Mouse (Mus musculus): ENCODE data around the gene Phf5a.
"Not testable (repeated sequence)": the region's sequence is repeated elsewhere in the genome, so short reads cannot be mapped to it uniquely, and the experiment has no call there.

The Phf5a gene

DNA sequence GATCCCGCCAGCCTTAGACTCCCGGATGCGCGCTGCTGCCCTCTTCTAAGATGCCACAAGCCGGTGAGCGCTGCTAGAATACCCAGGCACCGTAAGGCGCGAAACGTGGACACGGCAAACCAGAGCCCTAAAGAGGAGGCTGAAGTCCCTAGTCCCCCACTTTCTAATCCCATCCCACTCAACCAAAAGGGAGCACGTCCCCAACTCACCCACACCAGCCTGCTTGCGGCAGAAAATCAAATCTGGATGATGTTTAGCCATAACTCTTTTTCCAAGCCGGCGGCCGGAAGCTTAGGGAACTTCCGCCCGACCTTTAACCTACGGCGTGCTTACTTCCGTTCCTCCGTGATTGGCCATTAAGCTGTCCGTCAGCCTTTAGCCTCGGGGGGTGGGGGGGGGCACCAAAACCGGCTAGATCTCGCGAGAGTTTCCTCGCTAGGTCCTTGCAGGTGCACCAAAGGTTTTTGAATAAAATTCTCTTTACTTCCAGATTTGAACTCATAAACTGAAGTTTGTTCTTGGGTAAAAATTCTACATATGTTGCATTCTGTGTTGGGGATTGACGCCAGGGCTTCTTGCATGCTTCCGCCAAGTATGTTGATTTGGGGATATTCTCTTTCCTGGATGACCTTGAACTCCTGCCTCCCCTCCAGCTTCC, at the start of gene Phf5a:
Phf5a (minus strand) TSS at position 308 of the 658 bp plus-strand sequence.
- peak; percentile 81 to 90 for DNase-seq (ENCODE audit: low spot score in 2 of 2)

DNA sequence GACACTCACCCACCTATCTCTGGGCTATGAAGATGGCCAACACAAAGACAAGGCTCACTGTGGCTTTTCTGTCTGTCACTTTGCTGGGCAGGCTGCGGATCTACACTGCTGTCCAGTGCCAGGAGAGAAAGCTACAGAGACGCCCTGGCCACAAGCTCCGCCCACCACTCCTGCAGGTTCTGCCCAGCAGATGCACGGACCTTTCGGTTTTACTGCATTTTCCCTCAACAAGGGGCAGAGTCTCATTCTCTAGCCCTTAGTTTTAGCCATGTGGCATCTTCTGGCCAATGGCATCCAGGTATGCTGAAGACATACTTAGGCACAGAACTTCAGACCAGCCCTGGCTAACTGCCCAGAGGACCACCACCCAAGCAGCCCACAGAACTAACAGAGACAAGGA, 49.5 kb upstream of the Phf5a start:
- DNase-seq (ENCODE audit: low spot score in 2 of 2) = no peak

DNA sequence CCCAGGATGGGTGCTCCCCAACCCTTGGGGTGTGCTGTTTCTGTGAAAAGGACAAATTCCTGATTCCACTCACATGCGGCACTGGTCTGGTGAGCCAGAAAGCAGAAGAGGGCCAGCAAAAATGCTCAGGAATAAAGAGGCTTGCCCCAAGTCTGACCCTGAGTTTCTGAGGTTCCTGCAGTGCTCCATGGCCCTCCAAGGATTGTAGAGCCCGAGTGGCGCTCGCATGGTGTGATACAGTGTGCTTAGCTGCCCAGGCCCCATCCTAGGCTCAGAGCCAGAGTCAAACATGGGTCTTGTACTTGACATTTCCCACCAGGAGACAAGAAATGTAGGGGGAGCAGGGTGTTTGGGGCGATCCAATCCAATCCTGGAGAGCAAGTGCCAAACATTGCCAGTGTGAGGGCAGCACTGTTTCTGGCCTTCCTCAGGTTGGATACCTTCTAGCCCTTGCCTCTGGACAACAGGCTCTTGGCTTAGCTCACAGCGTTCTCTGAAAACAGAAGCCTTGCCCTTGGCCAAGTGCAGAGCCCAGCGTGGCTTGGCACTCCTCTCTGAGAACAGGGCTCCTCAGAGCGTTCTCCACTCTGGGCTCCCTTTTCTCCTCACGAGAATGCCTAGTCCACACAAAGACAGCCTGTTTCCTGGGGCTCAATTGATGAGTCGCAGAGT, 49.0 kb upstream of the Phf5a start:
- DNase-seq (ENCODE audit: low spot score in 2 of 2) = no peak

DNA sequence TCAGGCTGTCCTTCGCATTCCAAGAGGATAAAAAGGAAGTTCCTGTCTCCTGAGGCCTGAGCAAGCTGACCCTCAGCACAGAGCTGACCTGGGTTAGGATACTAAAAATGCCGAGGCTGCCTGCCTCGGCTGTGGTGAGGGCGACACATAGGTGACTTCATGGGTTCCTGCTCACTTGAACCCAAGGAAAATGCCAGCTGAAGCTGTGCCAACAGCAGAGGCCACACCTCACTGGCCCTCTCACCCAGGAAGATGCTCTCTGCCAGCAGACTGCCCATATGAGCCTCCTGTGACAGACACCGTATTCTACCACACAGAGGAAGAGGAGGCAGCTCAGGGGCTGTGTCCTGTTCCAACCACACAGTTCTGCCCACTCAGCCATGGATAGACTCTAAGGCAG, 47.4 kb upstream of the Phf5a start:
- DNase-seq (ENCODE audit: low spot score in 2 of 2) = no peak

DNA sequence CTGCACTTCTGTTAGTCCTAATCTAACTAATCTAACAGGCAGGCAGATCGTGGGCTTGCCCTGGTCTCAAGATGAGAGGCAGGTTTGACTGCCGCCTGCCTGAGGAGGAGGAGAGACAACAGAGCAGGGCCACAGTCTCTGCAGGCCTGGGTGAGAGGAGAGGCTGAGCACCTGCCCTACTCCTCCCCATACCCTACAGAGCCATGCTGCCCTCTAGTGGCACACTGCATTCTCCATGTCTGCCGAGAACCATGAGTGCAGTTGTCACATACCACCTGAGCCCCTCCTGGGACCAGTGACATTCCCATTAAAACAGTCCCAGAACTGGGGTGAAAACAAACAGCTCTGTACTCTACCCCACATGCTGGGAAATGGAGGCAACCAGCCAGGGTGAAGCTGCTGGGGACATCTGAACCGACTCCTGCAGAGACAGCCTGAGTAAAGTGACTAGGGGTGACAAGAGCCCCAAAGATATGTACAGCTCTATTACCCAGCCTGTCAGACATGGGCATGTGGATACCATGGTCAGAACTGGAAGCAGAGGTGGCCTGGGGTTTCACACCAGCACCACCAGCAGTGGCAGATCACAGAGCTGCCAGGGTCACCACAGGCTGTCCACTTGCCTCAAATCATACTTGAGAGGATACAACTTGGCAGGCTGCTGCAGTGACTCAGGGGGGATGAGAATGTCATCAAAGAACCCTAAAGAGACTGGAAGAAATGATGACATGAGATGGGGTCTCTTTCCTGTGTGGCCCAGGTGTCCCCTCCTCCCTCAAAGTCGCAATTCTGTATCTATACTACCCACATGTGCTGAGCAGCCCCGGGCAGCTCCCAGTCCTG, 46.1 kb upstream of the Phf5a start:
- DNase-seq (ENCODE audit: low spot score in 2 of 2) = peak; percentile 70 to 91

DNA sequence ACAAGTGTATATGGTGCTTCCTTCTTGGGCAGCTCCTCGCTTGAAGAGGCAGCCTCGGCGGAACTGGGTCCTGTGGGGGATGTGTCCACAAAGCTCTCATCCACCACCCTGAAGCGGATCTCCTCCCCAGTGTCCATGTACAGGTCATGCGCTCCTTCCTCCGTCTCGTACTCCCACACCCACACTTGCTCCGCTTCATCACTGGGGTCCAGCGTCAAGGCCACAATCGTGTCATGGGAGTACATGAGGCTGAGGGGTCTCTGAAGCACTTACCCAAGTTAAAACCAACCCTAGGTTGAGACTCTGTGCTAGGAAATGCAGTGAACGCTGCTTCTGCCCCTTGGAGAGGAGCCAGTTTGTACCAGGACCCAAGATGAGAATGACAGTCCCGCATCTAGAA, 45.5 kb upstream of the Phf5a start:
- DNase-seq (ENCODE audit: low spot score in 2 of 2) = no peak

DNA sequence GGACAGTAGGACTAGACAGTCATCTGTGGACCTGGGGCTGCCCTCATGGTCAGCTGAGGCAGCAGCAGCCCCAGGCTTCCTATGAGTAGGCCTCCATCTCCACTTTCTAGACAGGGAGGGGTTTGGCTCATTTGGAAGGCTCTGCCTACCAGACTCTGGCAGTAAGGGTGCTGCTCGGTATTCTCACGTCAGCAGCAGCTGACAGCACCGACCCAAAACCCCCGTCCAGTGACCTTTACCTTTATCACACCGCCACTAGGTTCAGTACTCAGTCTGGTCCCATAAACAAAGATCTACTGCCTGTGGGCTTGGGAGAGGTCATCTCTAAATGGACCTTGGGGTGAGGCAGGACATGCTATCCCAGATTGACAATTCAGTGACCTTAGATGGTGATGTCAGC, 44.0 kb upstream of the Phf5a start:
- DNase-seq (ENCODE audit: low spot score in 2 of 2) = no peak

DNA sequence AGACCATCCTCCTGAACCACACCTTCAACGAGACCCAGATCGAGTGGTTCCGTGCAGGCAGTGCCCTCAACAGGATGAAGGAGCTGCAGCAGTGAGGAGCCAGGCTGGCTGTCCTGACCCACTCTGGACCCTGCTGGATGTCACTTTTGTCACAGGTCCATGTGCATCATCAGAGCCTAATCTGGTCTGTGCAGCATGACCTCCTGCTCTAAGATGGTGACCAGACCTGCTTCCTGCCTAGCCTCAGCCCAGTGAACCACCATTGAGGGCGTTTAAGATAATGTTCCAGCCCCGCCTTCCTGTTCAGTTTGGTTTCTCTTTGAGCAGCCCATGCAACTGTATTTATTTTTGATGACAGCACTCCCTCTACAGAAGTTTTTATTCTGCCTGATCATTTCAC, 43.0 kb upstream of the Phf5a start:
- no peak for DNase-seq (ENCODE audit: low spot score in 2 of 2)

DNA sequence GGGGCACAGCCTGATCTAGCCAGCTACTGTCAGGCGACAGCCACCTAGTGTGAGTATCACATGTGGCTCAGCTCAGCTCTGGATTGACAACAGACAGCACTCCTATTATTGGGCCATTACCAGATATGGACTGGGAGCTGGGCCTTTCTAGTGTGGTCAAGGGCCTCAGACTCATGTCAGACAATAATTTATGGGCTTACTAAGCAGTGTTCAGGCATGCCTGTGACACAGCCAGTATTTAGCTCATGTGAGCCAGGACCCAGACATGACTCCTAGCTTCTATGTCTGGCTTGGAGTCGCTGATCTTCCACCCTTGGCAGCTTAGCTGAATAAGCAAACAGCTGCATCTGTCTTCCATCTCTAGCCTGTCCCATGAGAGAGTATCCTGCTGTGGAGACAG, 40.8 kb upstream of the Phf5a start:
- DNase-seq (ENCODE audit: low spot score in 2 of 2) = no peak

DNA sequence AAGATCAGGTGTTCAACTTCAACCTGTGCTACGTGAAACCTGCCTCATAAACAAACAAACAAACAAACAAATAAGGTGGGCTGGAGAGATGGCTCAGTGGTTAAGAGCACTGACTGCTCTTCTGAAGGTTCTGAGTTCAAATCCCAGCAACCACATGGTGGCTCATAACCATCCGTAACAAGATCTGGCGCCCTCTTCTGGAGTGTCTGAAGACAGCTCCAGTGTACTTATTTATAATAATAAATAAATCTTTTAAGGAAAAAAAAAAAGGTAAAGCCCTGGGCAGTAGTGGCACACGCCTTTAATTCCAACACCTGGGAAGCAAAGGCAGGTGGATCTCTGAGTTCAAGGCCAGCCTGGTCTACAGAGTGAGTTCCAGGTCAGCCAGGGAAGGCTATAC, 37.1 kb upstream of the Phf5a start:
- not testable (repeated sequence) for DNase-seq (ENCODE audit: low spot score in 2 of 2)

DNA sequence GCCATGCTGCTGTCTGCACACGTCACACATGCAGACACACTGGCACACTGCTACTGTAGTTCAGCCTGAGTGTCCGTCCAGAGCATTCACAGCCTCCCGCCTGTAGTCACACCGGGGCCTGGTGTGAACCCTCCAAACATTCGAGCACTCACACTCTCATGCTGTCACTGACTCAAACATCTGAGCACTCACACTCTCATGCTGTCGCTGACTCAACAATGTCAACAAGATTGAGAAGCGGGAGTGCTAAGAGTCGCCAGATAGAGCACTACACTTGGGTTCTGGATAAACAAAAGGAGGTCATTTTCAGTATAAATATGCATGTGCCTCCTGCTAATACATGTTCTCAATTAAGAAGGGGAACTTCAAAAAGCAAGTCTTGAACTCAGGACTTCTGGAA, 36.2 kb upstream of the Phf5a start:
- no peak for DNase-seq (ENCODE audit: low spot score in 2 of 2)

DNA sequence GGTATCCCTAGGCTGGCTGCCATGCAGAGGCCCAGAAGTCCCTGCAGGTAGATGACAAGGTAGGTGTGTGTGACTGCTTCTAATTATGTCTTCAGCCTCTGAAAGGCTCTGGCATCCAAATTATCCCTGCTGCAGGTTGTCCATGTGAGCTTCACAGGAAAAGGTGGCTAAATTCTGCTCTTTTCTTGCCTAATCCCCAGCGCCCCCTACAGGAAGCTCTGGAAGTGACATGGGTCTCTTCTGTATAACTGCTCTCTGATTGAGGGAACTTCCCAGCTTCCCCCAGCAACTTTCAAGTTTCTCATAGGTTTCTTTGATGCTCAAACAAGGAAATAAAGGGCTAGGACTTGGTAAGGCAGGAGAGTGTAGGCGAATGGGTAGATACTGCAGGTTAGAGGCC, 33.2 kb upstream of the Phf5a start:
- peak; percentile 71 to 91 for DNase-seq (ENCODE audit: low spot score in 2 of 2)

DNA sequence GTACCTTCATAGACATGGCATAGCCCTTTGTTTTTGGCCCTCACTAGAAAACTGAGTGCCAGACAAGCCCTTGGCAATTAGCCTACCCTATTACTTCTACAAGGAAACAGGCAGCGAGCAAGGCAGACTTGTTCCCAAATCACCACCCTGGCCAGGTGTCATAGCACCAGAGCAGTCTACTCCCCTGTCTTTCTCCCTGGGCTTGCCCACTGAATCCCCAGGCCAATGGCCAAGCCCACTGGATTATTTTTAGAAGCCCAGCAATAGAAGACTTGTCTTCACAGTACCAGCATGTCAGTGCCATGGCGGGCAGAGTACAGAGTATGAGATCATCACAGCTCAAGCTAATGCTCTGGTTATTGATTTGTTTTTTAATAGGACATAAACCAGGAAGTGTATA, 27.0 kb upstream of the Phf5a start:
- no peak for DNase-seq (ENCODE audit: low spot score in 2 of 2)

DNA sequence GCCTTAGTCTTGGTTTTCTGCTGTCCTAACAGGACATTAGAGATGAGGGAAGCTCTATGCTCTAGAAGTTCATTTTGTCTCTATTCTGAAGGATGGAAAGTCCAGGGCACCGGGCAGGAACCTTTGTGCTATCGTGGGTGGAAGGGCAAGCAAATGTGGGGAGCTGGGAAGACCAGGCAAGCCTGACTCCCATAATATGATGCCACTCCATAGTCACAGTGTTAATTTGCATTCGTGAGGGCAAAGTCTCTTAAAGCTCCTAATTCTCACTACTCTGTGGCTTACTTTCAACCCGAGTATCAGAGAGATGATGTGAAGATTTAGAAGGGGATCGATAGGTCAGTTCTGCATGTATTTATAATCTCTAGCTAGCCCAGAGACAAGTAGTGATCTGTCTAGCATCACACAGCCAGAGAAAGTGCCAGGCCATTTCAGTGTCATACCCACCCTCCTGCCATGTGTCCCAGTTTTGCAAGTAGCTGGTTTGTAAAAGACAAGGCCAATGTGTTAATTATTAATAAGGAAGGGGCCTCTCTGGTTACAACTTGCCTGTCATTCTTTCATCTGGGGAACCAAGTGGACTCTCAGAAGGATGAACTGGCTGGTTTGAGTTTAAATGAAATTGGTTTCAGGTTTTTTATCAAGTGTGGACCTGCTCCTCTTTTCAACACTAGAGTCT, 26.0 kb upstream of the Phf5a start:
- no peak for DNase-seq (ENCODE audit: low spot score in 2 of 2)

DNA sequence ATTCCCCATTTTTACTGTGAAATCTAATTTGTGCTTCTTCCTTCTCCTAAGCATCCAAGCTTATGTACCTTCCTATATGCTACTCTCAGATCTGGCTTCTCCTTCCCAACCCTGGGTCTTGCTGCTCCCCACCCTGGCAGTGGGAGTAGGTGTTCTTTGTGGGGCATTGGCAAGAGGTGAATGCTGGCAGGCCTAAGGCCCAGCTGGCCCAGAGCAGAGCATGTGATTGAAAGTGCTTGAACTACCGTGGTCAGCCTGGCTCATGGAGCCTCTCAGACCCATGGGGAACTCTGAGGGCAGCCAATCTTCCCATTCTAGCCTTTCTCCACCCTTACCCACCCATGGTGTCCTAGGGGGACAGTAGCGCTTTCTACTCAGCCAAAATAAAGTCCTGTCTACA, 24.7 kb upstream of the Phf5a start:
- no peak for DNase-seq (ENCODE audit: low spot score in 2 of 2)

DNA sequence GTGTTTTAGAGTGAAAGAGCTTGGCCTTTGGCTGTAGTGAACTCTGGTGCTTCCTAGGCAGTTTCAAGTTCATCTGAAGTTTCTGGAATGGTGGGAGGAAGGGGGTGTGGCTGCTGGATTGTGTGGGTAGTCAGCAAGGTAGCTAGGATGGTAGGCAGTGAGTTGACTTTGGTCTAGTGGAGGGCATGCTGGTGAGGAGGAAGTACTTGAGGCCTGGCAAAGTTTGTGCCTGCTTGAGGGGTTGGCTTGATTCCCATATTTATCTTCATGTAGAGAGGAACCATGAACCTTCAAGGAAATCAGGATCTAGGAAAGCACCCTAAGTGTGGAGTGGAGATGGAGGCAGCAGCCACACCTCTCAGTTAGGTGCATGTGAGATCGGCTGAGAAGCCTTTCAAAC, 22.3 kb upstream of the Phf5a start:
- DNase-seq (ENCODE audit: low spot score in 2 of 2) = no peak

DNA sequence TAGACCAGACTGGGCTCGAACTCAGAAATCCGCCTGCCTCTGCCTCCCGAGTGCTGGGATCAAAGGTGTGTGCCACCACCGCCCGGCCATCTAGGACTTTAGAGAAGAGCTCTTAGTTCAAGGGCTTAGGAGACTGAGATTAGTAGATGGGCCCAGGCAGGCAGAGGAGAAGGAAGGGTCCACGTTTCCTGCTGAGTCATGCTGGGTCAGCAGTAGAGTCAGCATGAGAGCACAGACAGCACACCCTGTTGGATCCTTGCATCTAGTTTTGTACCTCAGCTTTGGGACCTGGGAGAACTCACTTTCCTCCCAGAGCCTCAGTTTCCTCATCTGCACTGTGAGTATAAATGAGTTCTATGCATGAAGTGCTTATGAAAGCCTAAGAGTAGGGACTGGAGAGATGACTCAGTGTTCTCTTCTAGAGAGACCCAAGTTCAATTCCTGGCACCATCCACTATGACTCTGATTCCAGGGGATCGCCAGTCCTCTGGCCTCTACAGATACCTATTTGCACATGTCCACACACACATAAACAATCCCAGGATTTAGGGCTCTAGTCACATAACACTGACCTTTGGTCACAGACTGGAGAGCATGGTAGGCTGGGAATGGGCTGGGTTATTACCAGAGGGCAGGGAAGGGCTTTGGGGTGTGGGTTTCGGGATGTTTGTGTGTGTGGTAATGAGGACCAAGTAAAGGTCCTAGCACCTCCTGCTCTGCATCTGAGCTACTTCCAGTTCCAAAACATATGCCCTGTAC, 20.3 kb upstream of the Phf5a start:
- DNase-seq (ENCODE audit: low spot score in 2 of 2) = no peak

DNA sequence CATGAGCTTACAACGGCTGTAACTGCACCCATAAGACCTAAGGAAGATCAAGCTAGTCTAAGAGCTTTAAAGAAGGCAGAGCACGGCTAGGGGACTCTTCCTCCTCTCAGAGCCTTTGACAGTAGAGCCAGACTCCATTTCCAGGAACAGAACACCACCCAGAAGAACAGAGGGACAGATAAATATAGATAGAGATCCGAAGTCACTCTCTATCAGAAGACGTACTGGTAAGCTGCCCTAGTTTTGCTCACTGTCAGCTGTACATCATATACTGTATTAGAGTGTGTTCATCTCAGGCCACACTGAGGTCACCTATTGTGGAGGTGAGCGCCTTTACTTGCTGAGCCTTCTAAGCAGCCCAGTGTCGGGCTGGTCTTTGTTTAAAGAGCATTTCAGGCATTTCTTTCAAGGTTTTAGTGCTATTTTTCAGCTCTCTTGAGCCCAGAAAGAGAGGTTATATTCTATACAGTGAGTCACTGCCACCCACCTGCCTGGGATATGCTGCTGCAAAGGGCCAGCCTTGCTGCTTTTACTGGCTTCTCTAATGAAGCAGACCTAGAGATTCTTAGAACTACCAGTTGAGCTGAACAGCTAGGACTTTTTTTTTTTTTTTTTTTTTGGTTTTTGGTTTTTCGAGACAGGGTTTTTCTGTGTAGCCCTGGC, 19.6 kb upstream of the Phf5a start:
- no peak for DNase-seq (ENCODE audit: low spot score in 2 of 2)

DNA sequence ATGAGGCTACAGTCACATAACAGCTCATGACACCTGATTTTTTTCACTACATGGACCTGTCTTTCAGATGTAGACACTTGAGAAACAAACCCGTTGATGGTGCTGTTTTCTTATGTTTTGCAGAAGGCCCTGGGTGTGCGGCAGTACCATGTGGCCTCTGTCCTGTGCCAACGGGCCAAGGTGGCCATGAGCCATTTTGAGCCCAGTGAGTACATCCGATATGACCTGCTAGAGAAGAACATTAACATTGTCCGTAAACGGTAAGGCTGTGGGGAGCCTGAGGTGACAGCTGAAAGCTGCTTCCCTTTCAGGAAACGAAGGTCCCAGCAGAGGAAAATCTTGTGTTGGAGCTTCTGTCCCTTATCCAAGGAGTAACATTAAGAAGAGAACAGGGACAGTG, 17.5 kb upstream of the Phf5a start:
- no peak for DNase-seq (ENCODE audit: low spot score in 2 of 2)

DNA sequence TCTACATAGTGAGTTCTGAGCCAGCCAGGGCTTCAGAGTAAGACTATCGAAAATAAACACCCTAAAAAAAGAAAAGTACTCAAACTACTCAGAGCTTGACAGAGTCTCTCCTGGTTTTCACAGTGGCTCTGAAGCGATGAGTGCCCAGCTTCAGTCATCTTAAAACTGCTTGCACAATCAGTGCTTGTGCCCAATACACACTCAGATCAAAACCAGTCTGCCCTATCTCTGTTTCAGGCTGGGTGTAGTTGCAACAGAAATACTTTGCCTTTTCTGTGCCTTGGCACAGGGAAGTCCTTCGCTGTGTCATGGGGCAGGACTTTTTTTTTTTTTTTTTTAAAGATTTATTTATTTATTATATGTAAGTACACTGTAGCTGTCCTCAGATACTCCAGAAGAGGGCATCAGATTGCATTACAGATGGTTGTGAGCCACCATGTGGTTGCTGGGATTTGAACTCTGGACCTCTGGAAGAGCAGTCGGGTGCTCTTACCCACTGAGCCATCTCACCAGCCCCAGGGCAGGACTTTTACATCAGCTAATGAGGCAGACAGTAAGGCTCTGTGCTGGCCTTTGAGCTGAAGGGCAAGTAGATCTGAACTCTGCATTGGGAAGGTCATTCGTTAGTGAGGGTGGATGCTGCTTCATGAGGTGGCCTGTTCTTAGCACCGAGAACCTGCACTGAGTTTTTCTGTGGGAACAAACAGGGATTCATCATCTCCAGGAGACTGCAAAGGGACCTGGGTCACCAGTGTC, 15.3 kb upstream of the Phf5a start:
- DNase-seq (ENCODE audit: low spot score in 2 of 2) = no peak
